Mouse (Mus musculus) stomach, embryonic 14.5 days (tissue): ENCODE data around the gene Klhl2. TPM values are rescaled to one million over a fixed set of nuclear protein-coding genes. Genes with fewer than 3 reads are reported as not detected.

Source experiments
- ATAC-seq: fragments of 200-750 bp; cut with Nextera tagmentation; 2 replicates; pipeline ENCODE4 v1.8.0; 2017; ENCODE audit warnings: low read depth, moderate TSS enrichment; ENCODE audit not compliant: insufficient number of reproducible peaks, insufficient read depth, low FRiP score
- H3K27ac ChIP-seq: fragments of 300-500 bp; sonication (generic); 2 replicates; pipeline ENCODE4 v1.5.1; 2014; ENCODE audit warnings: mild to moderate bottlenecking, low read length, moderate library complexity, mixed read lengths
- H3K27me3 ChIP-seq: fragments of 300-500 bp; sonication (generic); 2 replicates; pipeline ENCODE4 v1.6.1; 2014; ENCODE audit warnings: low read length, control low read depth, mixed read lengths; ENCODE audit not compliant: control insufficient read depth, insufficient read depth
- H3K36me3 ChIP-seq: fragments of 300-500 bp; sonication (generic); 2 replicates; pipeline ENCODE4 v1.6.1; 2014; ENCODE audit warnings: mild to moderate bottlenecking, control low read depth, low read length, moderate library complexity, mixed read lengths; ENCODE audit not compliant: control insufficient read depth, insufficient read depth
- H3K4me1 ChIP-seq: fragments of 300-500 bp; sonication (generic); 2 replicates; pipeline ENCODE4 v1.6.1; 2014; ENCODE audit warnings: low read length, control low read depth, mixed read lengths; ENCODE audit not compliant: control insufficient read depth, insufficient read depth
- H3K4me2 ChIP-seq: fragments of 300-500 bp; sonication (generic); replicated peaks from 2 replicates; pipeline ENCODE4 v1.6.1; 2014; ENCODE audit warnings: low read depth, low read length, control low read depth
- H3K4me3 ChIP-seq: fragments of 300-500 bp; sonication (generic); 2 replicates; pipeline ENCODE4 v1.5.1; 2014; ENCODE audit warnings: low read depth, low read length, control low read depth
- H3K9ac ChIP-seq: fragments of 300-500 bp; sonication (generic); replicated peaks from 2 replicates; pipeline ENCODE4 v1.6.1; 2014; ENCODE audit warnings: low read depth, mild to moderate bottlenecking, control low read depth, low read length, moderate library complexity, mixed read lengths
- H3K9me3 ChIP-seq: fragments of 300-500 bp; sonication (generic); 2 replicates; pipeline ENCODE4 v1.6.1; 2016; ENCODE audit warnings: low read depth, low read length, control low read depth; ENCODE audit not compliant: control insufficient read depth
- WGBS: fragments of 180-500 bp; shearing (Covaris S2); extraction: QIAGEN DNeasy Blood & Tissue Kit; methylation state at CpG from one replicate; pipeline ENCODE4 v1.1.7; 2014; 5-methylcytosine and 5-hydroxymethylcytosine counted together
- polyA plus RNA-seq: library from polyadenylated mRNA; unstranded; fragments of >200 nt; fragmentation: Nextera tagmentation; extraction: Ambion mirVana; gene quantifications from 2 replicates; pipeline ENCODE4 v1.2.1, GENCODE M21; 2014

Gene Klhl2
- polyA plus RNA-seq, 1 experiment from 2014 or later = 8.1 TPM

DNA sequence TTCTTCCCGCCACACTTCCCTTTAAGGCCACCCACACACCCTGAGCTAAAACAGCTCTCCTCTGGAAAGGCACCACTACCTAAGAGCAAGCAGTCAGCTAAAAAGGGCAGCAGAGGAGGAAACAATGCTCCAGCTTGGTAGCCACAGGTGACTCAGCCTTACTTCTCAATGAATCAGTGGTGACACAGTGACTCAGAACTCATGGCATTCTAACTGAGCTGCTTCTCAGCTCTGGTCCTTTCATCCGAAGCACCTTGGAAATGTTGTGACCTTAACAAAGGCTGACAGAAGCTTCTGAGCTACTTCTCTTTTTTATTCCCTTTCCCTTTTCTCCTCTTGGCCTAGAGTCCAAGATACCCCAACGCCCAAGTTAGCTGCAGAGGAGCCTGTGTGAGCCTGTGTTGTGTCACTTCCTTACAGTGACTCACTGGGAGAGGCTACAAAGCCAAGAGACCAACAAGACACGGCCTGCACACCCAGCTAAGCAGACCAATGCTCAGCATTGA lies 123.6 kb downstream of the Klhl2 start:
- no peak for ATAC-seq
- no peak overlapping the region for H3K9ac ChIP-seq
- no peaks in the 10 kb centered on the region for H3K4me1 ChIP-seq
- no peak overlapping the region for H3K27ac ChIP-seq
- H3K36me3 ChIP-seq = peaks cover 40% of the 10 kb centered on the region
- H3K4me2 ChIP-seq = no peak overlapping the region
- no peaks in the 10 kb centered on the region for H3K27me3 ChIP-seq
- WGBS = 84% methylated on average over 4 of the region's 4 CpGs
- no peaks in the 10 kb centered on the region for H3K9me3 ChIP-seq
- H3K4me3 ChIP-seq = no peak overlapping the region

DNA sequence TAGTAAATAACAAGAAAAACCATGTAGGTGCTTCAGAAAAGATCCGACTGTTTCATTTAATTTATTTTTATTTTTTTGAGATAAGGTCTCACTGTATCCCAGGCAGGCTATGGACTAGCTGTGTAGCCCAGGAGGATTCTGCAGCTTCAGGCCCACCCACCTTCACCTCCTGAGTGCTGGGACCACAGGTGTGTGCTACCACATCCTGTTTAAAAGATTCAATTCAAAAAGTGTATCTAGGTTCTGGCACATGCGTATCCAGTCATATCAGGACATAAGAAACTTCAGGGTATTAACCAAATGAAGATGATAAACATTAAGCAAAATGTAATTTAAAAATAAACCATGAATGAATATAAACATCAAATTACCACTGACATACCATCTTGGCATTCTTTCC lies 126.6 kb downstream of the Klhl2 start:
- no peak overlapping the region for H3K27ac ChIP-seq
- H3K4me3 ChIP-seq = no peak overlapping the region
- no peaks in the 10 kb centered on the region for H3K4me1 ChIP-seq
- no peak for ATAC-seq
- H3K9me3 ChIP-seq = no peaks in the 10 kb centered on the region
- no peaks in the 10 kb centered on the region for H3K27me3 ChIP-seq
- no peak overlapping the region for H3K4me2 ChIP-seq
- H3K9ac ChIP-seq = no peak overlapping the region
- WGBS = 90% methylated on average over 2 of the region's 2 CpGs
- H3K36me3 ChIP-seq = peaks cover 52% of the 10 kb centered on the region

DNA sequence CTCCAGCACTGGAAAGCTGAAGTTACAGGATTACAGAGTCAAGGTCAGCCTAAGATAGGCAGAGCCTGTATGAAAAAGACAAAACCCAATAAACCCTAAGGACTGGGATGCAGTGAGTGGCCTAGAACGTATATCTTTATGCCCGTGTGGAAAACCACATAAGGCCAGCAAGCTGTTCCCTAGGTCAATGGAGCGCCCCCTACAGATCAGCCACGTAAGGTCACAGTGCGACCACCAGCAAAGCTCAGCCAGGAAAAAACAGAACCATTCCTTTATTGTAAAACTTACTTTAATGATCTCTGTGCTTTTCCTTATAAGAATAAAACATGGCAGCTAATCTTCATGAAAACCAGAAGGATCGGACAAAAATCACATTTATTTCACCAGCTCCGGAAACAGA lies 131.9 kb downstream of the Klhl2 start:
- no peaks in the 10 kb centered on the region for H3K27me3 ChIP-seq
- peaks cover 40% of the 10 kb centered on the region for H3K36me3 ChIP-seq
- no peaks in the 10 kb centered on the region for H3K9me3 ChIP-seq
- no peaks in the 10 kb centered on the region for H3K4me1 ChIP-seq
- no peak overlapping the region for H3K4me3 ChIP-seq
- H3K4me2 ChIP-seq = no peak overlapping the region
- H3K27ac ChIP-seq = no peak overlapping the region
- 82% methylated on average over 7 of the region's 7 CpGs for WGBS
- no peak overlapping the region for H3K9ac ChIP-seq
- ATAC-seq = no peak

DNA sequence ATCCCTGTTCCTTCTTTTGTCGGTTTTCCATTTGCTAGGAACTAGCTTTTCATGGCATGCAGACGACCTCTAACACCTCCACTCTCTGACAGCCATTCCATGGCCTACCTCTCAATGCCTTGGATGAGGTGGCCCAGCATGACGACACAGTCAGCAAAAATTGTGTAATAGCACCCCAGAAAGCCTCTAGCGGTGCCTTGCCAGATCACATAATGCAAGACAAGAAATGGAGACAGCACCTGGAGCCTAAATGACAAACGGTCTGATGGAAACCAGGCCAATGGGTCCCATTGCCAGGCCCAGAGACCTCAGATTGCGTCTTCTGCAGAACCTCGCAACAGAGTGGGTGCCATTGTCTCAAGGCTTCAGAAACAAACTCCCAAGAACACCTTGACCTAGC lies 137.3 kb downstream of the Klhl2 start:
- Histone ChIP-seq H3K4me3 (no peak overlapping the region), H3K9ac (no peak overlapping the region), H3K4me2 (no peak overlapping the region), H3K27me3 (no peaks in the 10 kb centered on the region), H3K9me3 (no peaks in the 10 kb centered on the region), H3K4me1 (no peaks in the 10 kb centered on the region), H3K27ac (no peak overlapping the region), H3K36me3 (no peaks in the 10 kb centered on the region; the same call in 1 of the 2 replicates)
- ATAC-seq = no peak
- 83% methylated on average over 7 of the region's 7 CpGs for WGBS

DNA sequence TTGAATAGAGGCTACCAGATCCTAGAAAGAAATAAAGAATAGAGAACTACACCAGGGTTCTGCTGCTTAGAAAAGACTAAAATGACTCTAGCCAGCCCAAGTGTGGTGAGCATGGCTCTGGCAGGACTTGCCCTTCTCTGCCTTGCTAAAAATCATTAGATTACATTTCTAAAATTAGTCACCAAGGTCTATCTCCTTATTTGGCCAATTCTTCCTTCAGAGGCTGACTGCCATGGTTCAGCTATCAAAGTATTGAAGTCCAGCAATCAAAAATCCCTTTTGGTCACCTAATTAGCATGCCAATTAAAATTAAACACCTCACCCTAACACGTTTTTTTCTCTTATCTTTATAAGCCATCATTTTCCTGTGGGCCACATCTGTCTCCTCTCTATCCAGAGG lies 138.3 kb downstream of the Klhl2 start:
- H3K27ac ChIP-seq = no peak overlapping the region
- H3K4me3 ChIP-seq = no peak overlapping the region
- H3K9me3 ChIP-seq = no peaks in the 10 kb centered on the region
- H3K27me3 ChIP-seq = no peaks in the 10 kb centered on the region
- H3K4me1 ChIP-seq = no peaks in the 10 kb centered on the region
- no peak for ATAC-seq
- no peak overlapping the region for H3K4me2 ChIP-seq
- 22% methylated on average over 1 of the region's 1 CpGs for WGBS
- H3K36me3 ChIP-seq = no peaks in the 10 kb centered on the region
- no peak overlapping the region for H3K9ac ChIP-seq

DNA sequence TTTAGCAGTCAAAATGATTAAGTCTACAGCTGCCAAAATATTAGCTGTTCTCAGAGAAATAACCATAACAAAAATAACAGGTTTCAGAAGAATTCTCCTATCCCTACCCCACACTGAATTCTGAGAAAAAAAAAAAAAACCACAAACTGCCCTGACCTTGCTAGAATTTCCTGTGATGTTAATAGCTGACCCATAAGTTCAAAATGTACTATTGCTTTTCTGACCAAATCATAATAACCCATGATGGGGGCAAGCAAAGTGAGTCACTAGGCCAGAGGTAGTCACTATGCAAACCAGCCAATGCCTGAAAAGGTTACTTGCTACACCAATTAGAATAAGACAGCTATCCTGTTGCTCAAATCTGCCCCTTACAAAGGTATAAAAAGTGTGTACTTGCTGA lies 142.3 kb downstream of the Klhl2 start:
- Histone ChIP-seq H3K4me3 (no peak overlapping the region), H3K9me3 (no peaks in the 10 kb centered on the region), H3K27me3 (no peaks in the 10 kb centered on the region), H3K27ac (no peak overlapping the region), H3K4me1 (no peaks in the 10 kb centered on the region), H3K9ac (no peak overlapping the region), H3K36me3 (no peaks in the 10 kb centered on the region), H3K4me2 (no peak overlapping the region)
- ATAC-seq = no peak

DNA sequence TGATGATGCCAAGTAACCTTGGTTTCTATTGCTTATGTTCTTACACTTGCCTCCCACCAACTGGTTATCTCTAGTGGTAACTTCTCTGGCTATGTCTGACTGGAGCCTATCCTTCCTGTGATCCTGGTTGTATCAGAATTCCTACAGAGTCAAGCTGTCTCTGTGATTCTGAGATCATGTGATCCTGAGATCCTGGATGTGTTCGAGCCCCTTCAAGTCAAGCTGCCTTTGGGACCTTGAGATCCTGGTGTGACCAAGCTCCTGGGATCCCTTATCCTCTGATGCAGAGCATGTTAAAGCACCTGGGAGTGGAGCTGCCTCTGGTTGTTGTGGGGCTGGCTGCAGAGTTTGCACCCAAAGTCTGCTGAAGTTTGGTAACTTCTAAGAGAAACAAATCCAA lies 146.6 kb downstream of the Klhl2 start:
- Histone ChIP-seq H3K9ac (no peak overlapping the region), H3K27me3 (no peaks in the 10 kb centered on the region), H3K27ac (no peak overlapping the region), H3K4me2 (no peak overlapping the region), H3K9me3 (no peaks in the 10 kb centered on the region), H3K36me3 (no peaks in the 10 kb centered on the region), H3K4me1 (no peaks in the 10 kb centered on the region), H3K4me3 (no peak overlapping the region)
- 69% methylated on average over 1 of the region's 1 CpGs for WGBS
- ATAC-seq = no peak

DNA sequence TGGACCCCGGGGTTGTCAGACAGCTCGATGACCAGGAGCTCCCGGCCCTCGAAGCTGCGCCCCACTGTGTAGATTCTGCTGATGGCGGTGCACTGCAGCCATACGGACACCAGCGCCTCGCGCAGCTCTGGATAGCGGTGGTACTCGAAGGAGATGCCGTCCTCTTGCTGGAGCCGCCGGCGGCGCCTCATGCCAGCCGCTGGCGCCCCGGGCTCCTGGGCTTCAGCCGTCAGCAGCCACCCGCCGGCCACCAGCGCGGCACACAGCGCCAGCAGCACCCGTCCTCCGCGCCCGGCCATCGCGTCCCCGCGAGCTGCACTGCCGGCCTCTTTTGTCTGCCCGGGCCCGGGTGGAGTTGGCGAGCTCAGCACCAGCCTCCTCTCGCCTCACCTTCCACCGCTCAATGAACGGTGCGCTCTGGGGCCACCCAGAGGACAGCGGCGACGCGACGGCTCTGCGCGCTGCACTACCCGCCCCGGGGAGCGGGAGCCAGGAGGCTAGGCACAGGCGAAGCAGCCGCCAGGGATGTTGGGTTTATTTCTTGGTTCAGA lies 157.1 kb downstream of the Klhl2 start, which contains the start of gene Cpe:
Gene Cpe, minus strand, starts transcription at position 404 of the 551 bp plus-strand sequence.
- H3K9ac ChIP-seq = peak within 1 kb of the TSS; percentile 72
- peak; percentile 97 for ATAC-seq
- H3K4me2 ChIP-seq = peak within 1 kb of the TSS; percentile 85
- H3K27ac ChIP-seq = peak within 1 kb of the TSS; percentile 69
- 0 out of 2 replicates have a peak, but pooled peaks cover 4% of the 10 kb centered on the region for H3K4me1 ChIP-seq
- no peaks in the 10 kb centered on the region for H3K36me3 ChIP-seq
- H3K4me3 ChIP-seq = peak within 1 kb of the TSS; percentile 60
- H3K9me3 ChIP-seq = no peaks in the 10 kb centered on the region
- H3K27me3 ChIP-seq = no peaks in the 10 kb centered on the region
- WGBS = under 1% methylated on average over 54 of the region's 54 CpGs
